Mouse (Mus musculus) hindlimb bud, embryonic 11.5 days (tissue): ENCODE data around the gene Olfr536.
A peak's percentile ranks its signal among the peaks of the same experiment; 100 is the strongest.
"Not testable (repeated sequence)": the region's sequence is repeated elsewhere in the genome, so short reads cannot be mapped to it uniquely, and the experiment has no call there.

ENCODE experiments used
- DNase-seq: peaks from one replicate; pipeline ENCODE4 v3.0.0-alpha.2; 2012; ENCODE audit warnings: low read depth, low spot score; ENCODE audit errors: extremely low spot score

The Olfr536 gene

GRCm38 (mm10) chr7:140507346-140508021, at the start of gene Olfr536:
Olfr536 (minus strand) TSS chr7:140507396.
- not testable (repeated sequence) for DNase-seq

DNA sequence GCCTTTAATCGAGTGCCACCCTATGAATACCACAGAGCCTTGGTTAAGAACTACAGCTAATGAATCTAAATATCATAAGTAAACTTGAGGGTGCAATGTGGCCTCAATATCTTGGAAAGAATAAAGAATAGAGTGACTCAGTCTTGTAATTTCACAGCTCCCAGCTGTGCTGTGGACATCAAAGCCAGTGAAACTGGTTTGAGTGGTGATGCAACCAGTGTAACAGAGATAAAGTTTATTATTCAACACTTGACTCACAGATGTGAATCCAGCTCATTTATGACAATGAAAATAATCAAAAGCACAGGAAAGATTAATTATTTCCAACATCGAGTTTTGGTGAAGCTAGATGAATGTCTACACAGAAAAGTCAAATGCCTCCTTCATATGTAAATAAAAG, 32.5 kb upstream of the Olfr536 start:
- DNase-seq: no peak

DNA sequence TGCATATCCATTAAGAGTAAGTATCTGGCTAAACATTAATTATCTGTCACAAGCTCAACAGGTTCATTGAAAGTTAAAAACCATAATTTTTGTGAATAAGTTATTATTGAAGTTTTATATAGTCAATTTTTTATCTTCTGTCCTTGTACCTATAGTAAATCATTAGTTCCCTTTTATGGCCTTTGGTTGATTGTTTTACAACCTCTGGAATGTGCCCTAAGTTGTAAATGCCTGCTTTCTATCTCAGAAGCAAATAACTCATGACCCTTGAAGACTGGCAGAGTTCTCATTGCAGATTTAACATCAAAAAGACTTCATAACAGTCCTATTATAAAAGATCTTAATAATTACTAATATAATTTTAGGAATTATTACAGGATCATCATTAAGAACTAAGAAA, 12.5 kb downstream of the Olfr536 start:
- DNase-seq: peak; percentile 16

- DNase-seq: no peak
These were observed 13.0 kb downstream of the Olfr536 start for GRCm38 (mm10) chr7:140494231-140494630.

- no peak for DNase-seq
These were observed 18.2 kb downstream of the Olfr536 start for GRCm38 (mm10) chr7:140488981-140489380.

- DNase-seq: no peak
These were observed 23.3 kb downstream of the Olfr536 start, which contains the start of gene Olfr535 for GRCm38 (mm10) chr7:140483916-140484315. Olfr535 (plus strand) TSS chr7:140484216.

DNA sequence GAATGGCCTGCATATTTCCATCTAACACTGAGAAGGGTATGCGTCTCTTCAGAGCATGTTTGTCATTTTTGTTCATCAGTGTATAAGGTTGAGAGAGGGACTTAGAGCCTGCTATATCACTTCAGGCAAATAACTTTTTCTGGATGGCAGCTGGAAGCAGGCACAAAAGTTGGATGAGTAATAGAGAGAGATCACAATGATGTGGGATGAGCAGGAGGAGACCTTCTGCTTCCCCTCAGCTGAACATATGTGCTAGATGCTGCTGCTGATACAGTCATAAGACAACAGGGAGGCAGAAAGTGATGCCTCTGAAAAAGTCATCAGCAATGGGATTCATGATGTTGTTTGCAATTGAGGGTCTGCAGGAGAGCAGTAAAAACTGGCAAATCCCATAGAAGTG, 28.5 kb downstream of the Olfr536 start:
- no peak for DNase-seq

GRCm38 (mm10) chr7:140477886-140478285, 29.3 kb downstream of the Olfr536 start:
- no peak for DNase-seq

DNA sequence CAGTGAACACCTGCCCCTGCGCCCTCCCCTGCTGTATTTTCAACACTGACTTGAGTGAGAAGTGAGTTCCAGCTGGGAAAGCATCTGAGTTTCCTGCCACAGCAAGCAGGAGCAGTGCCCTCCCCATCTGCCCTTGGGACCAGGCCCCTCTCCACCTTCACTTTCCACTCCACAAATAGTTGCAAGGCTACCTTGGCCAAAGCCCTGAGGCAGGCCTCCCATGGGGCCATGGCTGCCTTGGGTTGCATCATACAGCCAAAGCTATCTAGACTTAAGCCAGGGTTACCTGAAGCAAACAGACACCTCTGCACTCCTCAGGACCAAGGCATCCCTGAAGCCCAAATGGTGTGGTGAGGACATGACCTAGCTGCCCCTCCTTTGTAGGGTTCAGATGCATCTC, 44.1 kb downstream of the Olfr536 start, which contains the start of gene Olfr533:
Olfr533 (plus strand) TSS at position 301 of the 400 bp plus-strand sequence.
- not testable (repeated sequence) for DNase-seq
